Mouse (Mus musculus): Measurements from ENCODE around the gene Nav3. TPM values are rescaled to one million over a fixed set of nuclear protein-coding genes. Genes with fewer than 3 reads are reported as not detected.

The Nav3 gene
- polyA plus RNA-seq, 1 experiment from 2014 or later = 2.1 TPM

- no peak for ATAC-seq (ENCODE audit: insufficient read depth, low FRiP score, low read depth)
- no peaks in the 10 kb centered on the region for H3K27me3 ChIP-seq (replicated peaks)
- H3K4me2 ChIP-seq = no peak overlapping the region
- 64% methylated on average over 7 of the region's 7 CpGs for WGBS
- no peaks in the 10 kb centered on the region for H3K9me3 ChIP-seq
- H3K9ac ChIP-seq = no peak overlapping the region
- no peak overlapping the region for H3K27ac ChIP-seq
- no peaks in the 10 kb centered on the region for H3K4me1 ChIP-seq
- H3K36me3 ChIP-seq = no peaks in the 10 kb centered on the region
- no peak overlapping the region for H3K4me3 ChIP-seq (replicated peaks)
Observed at GRCm38 (mm10) chr10:110352148-110352547, 103.9 kb downstream of the Nav3 start.

- no peaks in the 10 kb centered on the region for H3K36me3 ChIP-seq
- no peak overlapping the region for H3K9ac ChIP-seq
- no peaks in the 10 kb centered on the region for H3K27me3 ChIP-seq (replicated peaks)
- ATAC-seq (ENCODE audit: insufficient read depth, low FRiP score, low read depth) = no peak
- no peak overlapping the region for H3K4me3 ChIP-seq (replicated peaks)
- H3K4me2 ChIP-seq = no peak overlapping the region
- H3K27ac ChIP-seq = no peak overlapping the region
- H3K9me3 ChIP-seq = no peaks in the 10 kb centered on the region
- WGBS = 53% methylated on average over 5 of the region's 5 CpGs
- H3K4me1 ChIP-seq = no peaks in the 10 kb centered on the region
Observed at GRCm38 (mm10) chr10:110330030-110330429, 126.0 kb downstream of the Nav3 start.

GRCm38 (mm10) chr10:110329629-110330028 lies 126.4 kb downstream of the Nav3 start:
- H3K4me1 ChIP-seq = no peaks in the 10 kb centered on the region
- no peak for ATAC-seq (ENCODE audit: insufficient read depth, low FRiP score, low read depth)
- 46% methylated on average over 5 of the region's 5 CpGs for WGBS

GRCm38 (mm10) chr10:110322082-110322632 lies 133.8 kb downstream of the Nav3 start:
- Histone ChIP-seq H3K4me2 (no peak overlapping the region), H3K9ac (no peak overlapping the region), H3K27me3 (replicated peaks) (no peaks in the 10 kb centered on the region), H3K9me3 (no peaks in the 10 kb centered on the region), H3K27ac (no peak overlapping the region), H3K36me3 (no peaks in the 10 kb centered on the region), H3K4me3 (replicated peaks) (no peak overlapping the region), H3K4me1 (no peaks in the 10 kb centered on the region)
- 77% methylated on average over 6 of the region's 6 CpGs for WGBS
- ATAC-seq (ENCODE audit: insufficient read depth, low FRiP score, low read depth) = no peak

More at GRCm38 (mm10) chr10:110329629-110330028, 126.4 kb downstream of the Nav3 start:
- Histone ChIP-seq H3K27ac (no peak overlapping the region), H3K9ac (no peak overlapping the region), H3K9me3 (no peaks in the 10 kb centered on the region), H3K36me3 (no peaks in the 10 kb centered on the region), H3K4me3 (replicated peaks) (no peak overlapping the region), H3K4me2 (no peak overlapping the region), H3K27me3 (replicated peaks) (no peaks in the 10 kb centered on the region)

DNA sequence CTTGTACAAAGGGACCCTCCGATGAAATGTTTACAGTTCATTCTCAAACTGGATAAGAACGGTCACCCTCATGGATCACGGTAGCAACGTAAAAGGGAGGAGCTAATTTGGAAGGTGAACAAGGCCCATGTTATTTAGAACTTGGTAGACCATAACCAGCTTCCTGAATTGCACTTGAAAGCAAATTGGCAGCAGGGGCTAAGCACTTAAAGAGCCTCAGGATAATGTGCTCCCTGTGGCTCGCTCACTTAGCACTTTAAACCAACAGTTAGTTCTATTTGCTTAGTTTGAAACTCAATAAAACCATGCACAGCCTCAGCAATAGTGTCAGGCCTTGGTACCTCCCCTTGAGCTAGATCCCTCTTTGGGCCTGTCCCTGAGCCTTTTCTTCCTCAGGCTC lies 138.7 kb downstream of the Nav3 start:
- Histone ChIP-seq H3K27ac (no peak overlapping the region), H3K9me3 (no peaks in the 10 kb centered on the region), H3K4me2 (no peak overlapping the region), H3K4me3 (replicated peaks) (no peak overlapping the region), H3K36me3 (no peaks in the 10 kb centered on the region), H3K27me3 (replicated peaks) (no peaks in the 10 kb centered on the region), H3K4me1 (no peaks in the 10 kb centered on the region), H3K9ac (no peak overlapping the region)
- WGBS = 69% methylated on average over 5 of the region's 5 CpGs
- no peak for ATAC-seq (ENCODE audit: insufficient read depth, low FRiP score, low read depth)

- 72% methylated on average over 5 of the region's 5 CpGs for WGBS
- Histone ChIP-seq H3K4me2 (no peak overlapping the region), H3K9ac (no peak overlapping the region)
Observed at GRCm38 (mm10) chr10:110314525-110314924, 141.5 kb downstream of the Nav3 start.

GRCm38 (mm10) chr10:110313959-110314358 lies 142.0 kb downstream of the Nav3 start:
- Histone ChIP-seq H3K9ac (no peak overlapping the region), H3K4me2 (no peak overlapping the region), H3K27me3 (replicated peaks) (no peaks in the 10 kb centered on the region), H3K36me3 (no peaks in the 10 kb centered on the region), H3K4me3 (replicated peaks) (no peak overlapping the region), H3K4me1 (no peaks in the 10 kb centered on the region), H3K27ac (no peak overlapping the region), H3K9me3 (no peaks in the 10 kb centered on the region)
- ATAC-seq (ENCODE audit: insufficient read depth, low FRiP score, low read depth) = no peak
- WGBS = 88% methylated on average over 7 of the region's 7 CpGs

More at GRCm38 (mm10) chr10:110314525-110314924, 141.5 kb downstream of the Nav3 start:
- no peak for ATAC-seq (ENCODE audit: insufficient read depth, low FRiP score, low read depth)
- no peaks in the 10 kb centered on the region for H3K4me1 ChIP-seq
- no peaks in the 10 kb centered on the region for H3K27me3 ChIP-seq (replicated peaks)
- no peak overlapping the region for H3K27ac ChIP-seq
- no peaks in the 10 kb centered on the region for H3K36me3 ChIP-seq
- H3K4me3 ChIP-seq (replicated peaks) = no peak overlapping the region
- no peaks in the 10 kb centered on the region for H3K9me3 ChIP-seq

DNA sequence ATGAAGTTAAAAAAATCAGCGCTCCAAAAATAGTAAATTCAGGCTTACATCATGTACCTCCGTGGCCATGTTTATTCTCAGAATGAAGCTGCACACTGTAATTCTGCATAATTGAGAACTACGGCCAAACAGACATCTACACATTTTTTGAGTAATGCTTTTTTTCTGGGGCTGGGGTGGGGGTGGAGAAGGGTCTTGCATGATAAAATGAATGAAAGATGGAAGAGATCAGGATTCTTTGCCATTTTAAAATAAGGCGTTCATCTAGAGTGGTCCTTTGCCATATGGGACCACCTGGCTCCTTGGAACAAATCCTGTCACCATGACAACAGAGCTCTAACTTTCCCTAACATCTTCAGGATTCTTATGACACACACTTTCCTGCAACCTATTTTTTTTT lies 146.5 kb downstream of the Nav3 start:
- Histone ChIP-seq H3K36me3 (no peaks in the 10 kb centered on the region), H3K4me1 (no peaks in the 10 kb centered on the region), H3K9ac (no peak overlapping the region), H3K4me3 (replicated peaks) (no peak overlapping the region), H3K27me3 (replicated peaks) (no peaks in the 10 kb centered on the region), H3K9me3 (no peaks in the 10 kb centered on the region), H3K27ac (no peak overlapping the region), H3K4me2 (no peak overlapping the region)
- no peak for ATAC-seq (ENCODE audit: insufficient read depth, low FRiP score, low read depth)
- WGBS = 54% methylated on average over 4 of the region's 4 CpGs

GRCm38 (mm10) chr10:110305609-110306008 lies 150.4 kb downstream of the Nav3 start:
- no peak for ATAC-seq (ENCODE audit: insufficient read depth, low FRiP score, low read depth)
- Histone ChIP-seq H3K4me1 (no peaks in the 10 kb centered on the region), H3K27ac (no peak overlapping the region), H3K9me3 (no peaks in the 10 kb centered on the region), H3K4me3 (replicated peaks) (no peak overlapping the region), H3K36me3 (no peaks in the 10 kb centered on the region), H3K4me2 (no peak overlapping the region), H3K9ac (no peak overlapping the region), H3K27me3 (replicated peaks) (no peaks in the 10 kb centered on the region)
- WGBS = 82% methylated on average over 5 of the region's 5 CpGs

- Histone ChIP-seq H3K9ac (no peak overlapping the region), H3K4me2 (no peak overlapping the region), H3K9me3 (no peaks in the 10 kb centered on the region), H3K4me1 (no peaks in the 10 kb centered on the region), H3K27ac (no peak overlapping the region), H3K36me3 (no peaks in the 10 kb centered on the region), H3K4me3 (replicated peaks) (no peak overlapping the region), H3K27me3 (replicated peaks) (no peaks in the 10 kb centered on the region)
- ATAC-seq (ENCODE audit: insufficient read depth, low FRiP score, low read depth) = no peak
- 90% methylated on average over 10 of the region's 10 CpGs for WGBS
Observed at GRCm38 (mm10) chr10:110290016-110290623, 165.9 kb downstream of the Nav3 start.

DNA sequence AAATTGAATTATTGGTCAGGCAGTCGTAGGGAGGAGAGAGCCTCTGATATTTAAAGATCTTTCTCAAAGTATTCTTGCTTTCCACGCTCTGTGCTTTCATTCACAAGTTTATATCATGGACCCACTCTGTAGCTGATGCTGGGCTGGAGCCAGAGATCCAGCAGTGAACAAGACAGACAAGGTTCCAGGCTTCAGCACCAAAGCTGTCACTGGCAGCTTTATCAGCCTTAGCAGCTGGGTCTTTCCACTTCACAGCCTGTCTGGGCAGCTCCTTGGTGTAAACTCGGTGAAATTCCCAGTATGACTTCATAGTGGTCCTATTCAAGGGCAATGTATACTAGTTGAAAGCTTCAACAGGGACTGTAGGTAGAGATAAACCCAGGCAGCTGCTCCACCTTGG lies 172.1 kb downstream of the Nav3 start:
- no peak overlapping the region for H3K4me2 ChIP-seq
- H3K4me3 ChIP-seq (replicated peaks) = no peak overlapping the region
- H3K9me3 ChIP-seq = no peaks in the 10 kb centered on the region
- 65% methylated on average over 3 of the region's 3 CpGs for WGBS
- no peaks in the 10 kb centered on the region for H3K4me1 ChIP-seq
- H3K9ac ChIP-seq = no peak overlapping the region
- no peaks in the 10 kb centered on the region for H3K36me3 ChIP-seq
- no peaks in the 10 kb centered on the region for H3K27me3 ChIP-seq (replicated peaks)
- ATAC-seq (ENCODE audit: insufficient read depth, low FRiP score, low read depth) = no peak
- no peak overlapping the region for H3K27ac ChIP-seq

DNA sequence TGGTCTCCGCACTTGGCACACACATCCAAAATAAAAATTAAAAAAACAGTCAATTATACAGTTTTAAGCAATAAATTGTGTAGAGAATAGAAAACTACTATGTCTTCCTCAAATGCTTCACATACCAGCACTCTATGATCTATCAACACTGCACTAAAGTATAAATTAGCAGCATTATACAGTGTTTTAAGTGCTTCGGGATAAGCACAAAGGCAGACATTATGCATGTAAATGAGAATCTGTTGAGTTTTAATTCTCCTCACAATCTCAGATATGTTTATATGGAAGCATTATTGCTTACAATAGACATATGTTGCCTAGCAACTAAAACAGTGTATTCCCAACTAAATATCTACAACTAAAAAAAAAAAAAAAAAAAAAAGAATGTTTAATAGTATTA lies 183.2 kb downstream of the Nav3 start:
- no peak overlapping the region for H3K27ac ChIP-seq
- H3K4me3 ChIP-seq (replicated peaks) = no peak overlapping the region
- ATAC-seq (ENCODE audit: insufficient read depth, low FRiP score, low read depth) = no peak
- no peak overlapping the region for H3K9ac ChIP-seq
- H3K36me3 ChIP-seq = no peaks in the 10 kb centered on the region
- H3K4me1 ChIP-seq = no peaks in the 10 kb centered on the region
- no peak overlapping the region for H3K4me2 ChIP-seq
- WGBS = 87% methylated on average over 2 of the region's 2 CpGs
- no peaks in the 10 kb centered on the region for H3K27me3 ChIP-seq (replicated peaks)
- no peaks in the 10 kb centered on the region for H3K9me3 ChIP-seq

GRCm38 (mm10) chr10:110270561-110270960 lies 185.4 kb downstream of the Nav3 start:
- WGBS = 82% methylated on average over 1 of the region's 1 CpGs
- no peak overlapping the region for H3K4me3 ChIP-seq (replicated peaks)
- no peak for ATAC-seq (ENCODE audit: insufficient read depth, low FRiP score, low read depth)
- no peak overlapping the region for H3K4me2 ChIP-seq
- no peaks in the 10 kb centered on the region for H3K36me3 ChIP-seq
- no peaks in the 10 kb centered on the region for H3K4me1 ChIP-seq
- no peak overlapping the region for H3K9ac ChIP-seq
- no peaks in the 10 kb centered on the region for H3K27me3 ChIP-seq (replicated peaks)
- H3K9me3 ChIP-seq = no peaks in the 10 kb centered on the region
- H3K27ac ChIP-seq = no peak overlapping the region
